Mouse (Mus musculus) lung, adult 2 months (tissue): ENCODE measurements around the gene Trappc6a.

Experiments used
- CTCF ChIP-seq: fragments of 200-500 bp; IDR thresholded peaks from 2 replicates; pipeline ENCODE4 v1.5.1; 2011; ENCODE audit warnings: mild to moderate bottlenecking, low read length, control low read depth; ENCODE audit not compliant: insufficient read depth
- POLR2A ChIP-seq: fragments of 200-500 bp; IDR thresholded peaks from 2 replicates; pipeline ENCODE4 v1.6.1; 2011; ENCODE audit warnings: low read depth, mild to moderate bottlenecking, control low read depth, low read length, borderline replicate concordance; ENCODE audit errors: extremely low read depth

DNA sequence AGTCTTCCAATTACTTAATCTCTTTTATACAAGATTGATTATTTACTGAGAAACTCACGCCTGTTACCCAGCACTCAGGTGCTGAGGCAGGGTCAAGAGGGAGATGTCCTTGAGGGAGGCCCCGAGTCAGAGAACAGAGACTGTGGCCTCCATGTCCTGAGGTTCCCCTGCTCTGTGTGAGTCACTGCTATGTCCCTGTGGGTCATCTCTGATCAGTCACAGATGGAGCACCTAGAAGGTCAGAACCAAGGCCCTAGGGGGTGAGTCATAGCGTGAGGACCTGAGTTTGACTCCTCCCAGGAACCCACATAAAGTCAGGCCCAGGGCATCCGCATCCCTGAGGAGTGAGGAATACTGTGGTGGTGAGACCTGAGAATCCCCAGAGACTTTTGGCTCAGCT lies 6.5 kb upstream of the Trappc6a start:
- TF ChIP-seq CTCF (no peak), POLR2A (no peak)
